In the genomic region with DNA sequence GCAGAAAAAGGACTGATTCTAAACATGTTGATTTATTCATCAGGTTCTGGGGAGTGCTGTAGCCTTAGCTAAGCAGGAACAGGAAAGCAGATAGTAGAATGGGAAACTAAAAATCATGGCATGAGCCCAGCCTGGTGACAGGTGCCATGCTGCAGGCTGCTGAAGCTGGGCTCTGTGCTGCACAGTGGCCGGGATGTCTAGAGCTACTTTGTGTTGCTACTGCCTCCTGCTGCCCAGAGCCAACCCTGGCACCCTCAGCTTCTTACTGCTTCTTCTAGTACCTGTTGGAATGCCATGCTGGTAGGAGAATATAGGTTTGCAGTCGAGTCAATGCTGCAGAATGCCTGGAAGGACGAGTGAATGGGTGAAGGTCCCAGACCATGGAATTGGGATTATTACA, we compare ENCODE assay signal across 9 mouse cellular contexts. TPM values are rescaled to one million over a fixed set of nuclear protein-coding genes. Genes with fewer than 3 reads are reported as not detected.
DNase-seq lines count a peak whose midpoint lies in the region; ATAC-seq and TF ChIP-seq lines count a peak whose summit lies in the region.
"Had no signal": no experiment of that assay in that cellular context is flagged by ENCODE, and none has a peak within 500 bp of the region (broad histone marks: within the 10 kb centered on the region; RNA-seq: fewer than 3 reads in every experiment).

No protein-coding gene starts in this region.

- H3K36me3 ChIP-seq in lung, postnatal 0 days (ENCODE audit: insufficient read depth, low read length): no peaks in the 10 kb centered on the region

- H3K4me2 ChIP-seq in lung, postnatal 0 days (replicated peaks; ENCODE audit: low read depth, low read length): no peak overlapping the region
- H3K4me2 ChIP-seq: embryonic facial prominence, embryonic 12.5 days had no signal

- H3K4me3 ChIP-seq in gastrocnemius, adult 2 months: no peak overlapping the region
- no peak overlapping the region for H3K4me3 ChIP-seq in lung, postnatal 0 days (ENCODE audit: low read depth, low read length)
- H3K4me3 ChIP-seq in layer of hippocampus, adult 2 months: no peak overlapping the region
- H3K4me3 ChIP-seq: embryonic facial prominence, embryonic 12.5 days had no signal

- WGBS in lung, postnatal 0 days: 49% methylated on average over 3 of the region's 3 CpGs

- ATAC-seq in lung, postnatal 0 days: no peak

- no peak for DNase-seq in gastrocnemius, adult 2 months
- no peak for DNase-seq in gastrocnemius, adult 8-10 months (ENCODE audit: low spot score in 2 of 2)
- no peak for DNase-seq in lung, postnatal 0 days (ENCODE audit: low spot score)
- DNase-seq in lung, adult 18-20 months: no peak
- DNase-seq in NIH3T3 (ENCODE audit: low read depth): peak; percentile 63
- peak; percentile 21 to 42 for DNase-seq in layer of hippocampus, adult 2 months (ENCODE audit: low spot score in 2 of 2)
- DNase-seq in natural killer cell, adult 2 months (ENCODE audit: low spot score in 2 of 2): no peak
- DNase-seq in urinary bladder, adult 18-20 months (ENCODE audit: low spot score in 2 of 2): no peak

- H3K27ac ChIP-seq in gastrocnemius, adult 2 months: no peak overlapping the region
- H3K27ac ChIP-seq in lung, postnatal 0 days (ENCODE audit: low read length): no peak overlapping the region
- peak overlapping the region; percentile 36; the same call in 1 of the 2 replicates for H3K27ac ChIP-seq in layer of hippocampus, adult 2 months
- H3K27ac ChIP-seq: embryonic facial prominence, embryonic 12.5 days had no signal

- no peaks in the 10 kb centered on the region for H3K4me1 ChIP-seq in lung, postnatal 0 days (ENCODE audit: insufficient read depth, low read depth, low read length)
- H3K4me1 ChIP-seq: embryonic facial prominence, embryonic 12.5 days had no signal

- TF ChIP-seq EP300 in lung, postnatal 0 days (IDR thresholded peaks at IDR 0.05): no peak

- H3K9ac ChIP-seq in lung, postnatal 0 days (replicated peaks; ENCODE audit: low read depth): no peak overlapping the region
- H3K9ac ChIP-seq: embryonic facial prominence, embryonic 12.5 days had no signal

- intact Hi-C loops in gastrocnemius, adult 2 months (cut with DNase I): no loop called here

- H3K9me3 ChIP-seq in lung, postnatal 0 days (ENCODE audit: low read length): no peaks in the 10 kb centered on the region
- H3K9me3 ChIP-seq: embryonic facial prominence, embryonic 12.5 days had no signal

- no peaks in the 10 kb centered on the region for H3K27me3 ChIP-seq in lung, postnatal 0 days (replicated peaks; ENCODE audit: insufficient read depth, low read length)
- H3K27me3 ChIP-seq: embryonic facial prominence, embryonic 12.5 days had no signal

- TF ChIP-seq CTCF in gastrocnemius, adult 2 months (IDR thresholded peaks at IDR 0.05): peak; percentile 13; the same call in 1 of the 2 replicates
- peak; percentile 47 for TF ChIP-seq CTCF in lung, postnatal 0 days (IDR thresholded peaks at IDR 0.05)
- TF ChIP-seq CTCF in layer of hippocampus, adult 2 months (conservative IDR thresholded peaks at IDR 0.05): peak; percentile 72

RNA-seq across cellular contexts. Expression of a gene that starts 8.9 kb away (rescaled TPM):
- total RNA-seq in gastrocnemius, adult 2 months (2021): 10 to 100 TPM; 16.6 to 23.0 TPM
- 10 to 100 TPM; 16.3 to 18.2 (median 17.7) TPM for total RNA-seq in gastrocnemius, adult 8-10 months (2022)
- 41.5 and 44.6 TPM in 2 replicates for polyA plus RNA-seq in lung, postnatal 0 days (2015; fragmentation: Nextera tagmentation; extraction: Ambion mirVana)
- total RNA-seq in layer of hippocampus, adult 2 months (2021): 10 to 100 TPM; 46.1 to 48.3 TPM

RNA-seq across cellular contexts. Expression of a gene that starts 54.7 kb away (rescaled TPM):
- total RNA-seq in gastrocnemius, adult 2 months (2021): under 1 TPM in 1 of 2 experiments, not detected in 1; 0.33 TPM
- under 1 TPM in 2 of 4 experiments, not detected in 2; 0.34 to 0.92 TPM for total RNA-seq in gastrocnemius, adult 8-10 months (2022)
- polyA plus RNA-seq in lung, postnatal 0 days (2015; fragmentation: Nextera tagmentation; extraction: Ambion mirVana): 0.47 and 0.49 TPM in 2 replicates
- 100 to 1,000 TPM; 245 to 266 TPM for total RNA-seq in layer of hippocampus, adult 2 months (2021)

Comparison
In these comparisons a context has a peak if more than half of its experiments do, and no peak if none do; other contexts are left out.
1. DNase-seq: peak in NIH3T3 (single experiment) and layer of hippocampus, adult 2 months (2 of 2); none in gastrocnemius, adult 2 months (single experiment), gastrocnemius, adult 8-10 months (0 of 2), lung, postnatal 0 days (single experiment), lung, adult 18-20 months (0 of 2), natural killer cell, adult 2 months (0 of 2) and urinary bladder, adult 18-20 months (0 of 2).
2. CTCF ChIP-seq: peak in every context shown above with its lines; median percentile 72 in layer of hippocampus, adult 2 months; 47 in lung, postnatal 0 days; 13 in gastrocnemius, adult 2 months.
3. RNA of a gene that starts 54.7 kb away (total RNA-seq): 245 to 266 TPM in layer of hippocampus, adult 2 months; 0.34 to 0.92 TPM in gastrocnemius, adult 8-10 months and 0.33 TPM in gastrocnemius, adult 2 months; every median in the first group is over 100 times any median in the second.